Mouse (Mus musculus): ENCODE measurements around the gene Myh13.

- TF ChIP-seq CTCF (IDR thresholded peaks at IDR 0.05; ENCODE audit: borderline replicate concordance, extremely low read depth, insufficient read depth, insufficient read length) (no peak), POLR2A (IDR thresholded peaks at IDR 0.05; ENCODE audit: borderline replicate concordance, extremely low read depth, insufficient read depth, insufficient read length, poor library complexity, severe bottlenecking) (no peak)
These were observed 65.5 kb downstream of the Myh13 start for GRCm38 (mm10) chr11:67386815-67387415.
